Mouse (Mus musculus) liver, embryonic 14.5 days (tissue): ENCODE measurements around the gene Mepe. TPM values are rescaled to one million over a fixed set of nuclear protein-coding genes. Genes with fewer than 3 reads are reported as not detected.

Experiments
- ATAC-seq: fragments of 200-750 bp; cut with Nextera tagmentation; 2 replicates; pipeline ENCODE4 v1.8.0; 2017; ENCODE audit warnings: moderate number of reproducible peaks, mild to moderate bottlenecking, moderate library complexity; ENCODE audit not compliant: insufficient read depth
- DNase-seq, 3 experiments: peaks; one replicate each; pipeline ENCODE4 v3.0.0-alpha.2; 2012 to 2013; ENCODE audit warnings: low read depth in 3 of 3, low spot score in 3 of 3
- H3K27ac ChIP-seq: fragments of 300-500 bp; sonication (generic); 2 replicates; pipeline ENCODE4 v1.5.1; 2014; ENCODE audit warnings: moderate library complexity, mild to moderate bottlenecking, control low read depth, inconsistent platforms
- H3K27me3 ChIP-seq: fragments of 300-500 bp; sonication (generic); 2 replicates; pipeline ENCODE4 v1.6.1; 2014; ENCODE audit warnings: mild to moderate bottlenecking, low read length, moderate library complexity; ENCODE audit not compliant: control insufficient read depth, insufficient read depth
- H3K36me3 ChIP-seq: fragments of 300-500 bp; sonication (generic); replicated peaks from 2 replicates; pipeline ENCODE4 v1.6.1; 2014; ENCODE audit warnings: low read depth; ENCODE audit not compliant: control insufficient read depth, insufficient read depth
- H3K4me1 ChIP-seq, 2 experiments: fragments of 200-500 bp in 1 of 2; fragments of 300-500 bp in 1 of 2; sonication (generic) in 1 of 2; replicated peaks; 2 replicates each; pipeline ENCODE4 v1.6.1; 2012 to 2014; ENCODE audit warnings: antibody characterized with exemption in 1 of 2, inconsistent platforms in 1 of 2, low read length in 1 of 2; ENCODE audit not compliant: control insufficient read depth in 2 of 2, insufficient read depth in 2 of 2
- H3K4me2 ChIP-seq: fragments of 300-500 bp; sonication (generic); 2 replicates; pipeline ENCODE4 v1.6.1; 2014; ENCODE audit warnings: low read depth, mild to moderate bottlenecking, control low read depth, moderate library complexity
- H3K4me3 ChIP-seq, 2 experiments: fragments of 200-500 bp in 1 of 2; fragments of 300-500 bp in 1 of 2; sonication (generic) in 1 of 2; 2 replicates each; pipeline ENCODE4 v1.5.1; 2012 to 2014; ENCODE audit warnings: low read depth in 2 of 2, low read length in 2 of 2, mild to moderate bottlenecking in 2 of 2, control low read depth in 1 of 2, inconsistent platforms in 1 of 2, moderate library complexity in 1 of 2; ENCODE audit not compliant: insufficient read depth in 1 of 2
- H3K9ac ChIP-seq: fragments of 300-500 bp; sonication (generic); replicated peaks from 2 replicates; pipeline ENCODE4 v1.6.1; 2014; ENCODE audit warnings: mild to moderate bottlenecking, control low read depth, moderate library complexity
- H3K9me3 ChIP-seq: fragments of 300-500 bp; sonication (generic); 2 replicates; pipeline ENCODE4 v1.6.1; 2016; ENCODE audit warnings: low read length, mixed read lengths; ENCODE audit not compliant: control insufficient read depth
- CTCF ChIP-seq: IDR thresholded peaks from 2 replicates; pipeline ENCODE4 v1.5.1; 2016; ENCODE audit warnings: antibody characterized with exemption, low read depth, control low read depth
- EP300 ChIP-seq: IDR thresholded peaks from 2 replicates; pipeline ENCODE4 v1.6.1; 2016; ENCODE audit warnings: antibody characterized with exemption, low read depth
- WGBS: fragments of 180-500 bp; shearing (Covaris S2); extraction: QIAGEN DNeasy Blood & Tissue Kit; methylation state at CpG from one replicate; pipeline ENCODE4 v1.1.7; 2014; ENCODE audit not compliant: insufficient replicate concordance; 5-methylcytosine and 5-hydroxymethylcytosine counted together
- polyA plus RNA-seq, 2 experiments: library from polyadenylated mRNA; depleted of rRNA in 1 of 2; stranded (reverse) in 1 of 2; unstranded in 1 of 2; fragments of >200 nt; fragmentation: Nextera tagmentation in 1 of 2; extraction: Ambion mirVana in 1 of 2; gene quantifications; 2 replicates each; pipeline versions ENCODE4 v1.2.1 to v1.2.3; 2012 to 2014

The Mepe gene
- polyA plus RNA-seq, 2 experiments: not detected

DNA sequence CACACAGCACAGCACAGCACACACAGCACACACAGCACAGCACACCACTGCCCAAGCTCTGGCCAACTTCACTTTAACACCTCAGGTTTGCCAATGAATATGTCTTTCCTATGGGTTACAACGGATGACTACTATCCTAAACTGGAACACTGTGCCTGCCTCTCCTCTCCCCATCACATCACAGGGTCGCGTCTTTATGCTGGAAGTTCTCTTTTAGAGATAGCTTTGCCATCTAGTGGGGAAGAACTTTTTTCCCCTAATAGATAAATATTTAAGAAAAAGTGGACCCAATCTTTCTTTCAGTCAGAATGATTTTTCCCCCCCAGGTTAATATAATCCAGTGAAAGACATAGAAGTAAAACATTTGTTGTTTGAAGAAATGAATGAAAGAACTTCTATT, 7.2 kb downstream of the Mepe start:
- no peaks in the 10 kb centered on the region for H3K9me3 ChIP-seq
- WGBS: 48% methylated on average over 3 of the region's 3 CpGs
- ATAC-seq (no peak), DNase-seq (no peak)
- H3K27me3 ChIP-seq: no peaks in the 10 kb centered on the region
- H3K4me3 ChIP-seq: no peak overlapping the region
- H3K9ac ChIP-seq: no peak overlapping the region
- H3K4me2 ChIP-seq: no peak overlapping the region
- H3K27ac ChIP-seq: no peak overlapping the region
- no peak for TF ChIP-seq CTCF
- TF ChIP-seq EP300: no peak
- H3K36me3 ChIP-seq: no peaks in the 10 kb centered on the region
- no peaks in the 10 kb centered on the region for H3K4me1 ChIP-seq

DNA sequence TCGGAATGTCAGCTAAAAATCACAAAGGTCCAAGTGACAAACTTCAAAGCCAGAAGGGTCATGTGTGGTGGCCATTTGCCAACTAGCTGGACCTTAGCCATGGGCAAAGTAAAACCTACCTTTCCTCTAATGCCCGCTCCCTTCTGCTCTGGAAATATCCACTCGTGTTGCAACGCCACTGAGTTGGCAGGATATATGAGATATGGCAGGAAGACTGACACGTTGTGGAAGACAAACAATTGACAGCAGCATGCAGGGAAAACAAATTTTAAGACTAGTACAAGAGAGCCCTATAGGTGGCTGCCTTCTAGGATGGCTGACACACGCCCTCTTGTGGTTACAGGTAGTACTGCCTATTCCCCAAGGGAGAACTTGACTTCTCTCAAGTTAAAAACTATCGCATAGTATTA, 8.1 kb downstream of the Mepe start:
- H3K9ac ChIP-seq: no peak overlapping the region
- H3K27ac ChIP-seq: no peak overlapping the region
- ATAC-seq (no peak), DNase-seq (peak in 2 of 3 experiments; percentile 10 to 14)
- H3K36me3 ChIP-seq: no peaks in the 10 kb centered on the region
- no peak overlapping the region for H3K4me2 ChIP-seq
- 30% methylated on average over 7 of the region's 7 CpGs for WGBS
- no peaks in the 10 kb centered on the region for H3K4me1 ChIP-seq
- H3K27me3 ChIP-seq: no peaks in the 10 kb centered on the region
- no peaks in the 10 kb centered on the region for H3K9me3 ChIP-seq
- TF ChIP-seq CTCF (peak; percentile 68), EP300 (no peak)
- H3K4me3 ChIP-seq: no peak overlapping the region

DNA sequence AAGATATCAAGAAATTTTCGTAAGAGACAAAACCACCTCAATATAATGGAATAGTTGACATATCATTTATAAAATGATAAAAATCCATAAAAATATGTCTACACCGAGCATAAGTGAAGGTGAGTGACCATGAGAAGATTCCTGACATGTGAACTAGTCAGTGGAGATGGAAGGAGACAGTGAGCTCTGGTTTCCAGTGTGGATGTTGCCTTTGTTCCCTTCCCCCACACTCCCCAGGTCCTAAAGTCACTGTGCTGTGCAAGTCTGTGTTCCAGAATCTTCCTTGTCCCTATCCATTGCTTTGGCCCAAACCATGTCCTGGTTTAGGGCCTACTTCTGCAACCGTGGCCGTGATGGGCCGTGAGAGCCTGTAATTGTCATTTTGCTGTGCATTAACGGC, 8.5 kb downstream of the Mepe start:
- DNase-seq: no peak
- Histone ChIP-seq H3K9ac (no peak overlapping the region), H3K27ac (no peak overlapping the region), H3K9me3 (no peaks in the 10 kb centered on the region), H3K36me3 (no peaks in the 10 kb centered on the region), H3K27me3 (no peaks in the 10 kb centered on the region), H3K4me1 (no peaks in the 10 kb centered on the region), H3K4me2 (no peak overlapping the region), H3K4me3 (no peak overlapping the region)
- ATAC-seq: no peak
- no peak for TF ChIP-seq CTCF
- no peak for TF ChIP-seq EP300
- WGBS: 54% methylated on average over 6 of the region's 6 CpGs

DNA sequence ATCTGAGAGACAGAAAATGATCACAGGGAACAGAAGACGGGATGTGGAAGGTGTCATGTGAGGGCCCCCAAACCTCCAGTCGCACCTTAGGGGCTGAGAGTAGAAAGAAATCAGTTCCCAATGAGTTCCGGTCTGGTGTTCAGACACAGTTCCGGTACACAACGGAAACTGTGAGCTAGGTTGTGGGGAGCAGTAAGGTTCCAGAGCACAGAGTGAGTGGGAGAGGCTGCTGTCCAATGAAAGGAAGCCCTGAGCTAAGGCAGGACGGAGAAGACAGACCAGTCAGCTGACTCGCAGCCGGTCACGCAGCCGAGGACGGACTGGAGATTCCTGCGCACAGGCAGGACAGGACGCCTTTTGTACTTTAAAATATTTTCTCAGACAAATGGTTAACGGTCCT, 9.4 kb downstream of the Mepe start:
- no peak overlapping the region for H3K9ac ChIP-seq
- no peak for DNase-seq
- no peak for ATAC-seq
- WGBS: 78% methylated on average over 14 of the region's 14 CpGs
- H3K4me1 ChIP-seq: no peaks in the 10 kb centered on the region
- H3K27ac ChIP-seq: no peak overlapping the region
- H3K9me3 ChIP-seq: no peaks in the 10 kb centered on the region
- no peaks in the 10 kb centered on the region for H3K27me3 ChIP-seq
- no peaks in the 10 kb centered on the region for H3K36me3 ChIP-seq
- no peak overlapping the region for H3K4me3 ChIP-seq
- TF ChIP-seq EP300: no peak
- no peak for TF ChIP-seq CTCF
- no peak overlapping the region for H3K4me2 ChIP-seq

DNA sequence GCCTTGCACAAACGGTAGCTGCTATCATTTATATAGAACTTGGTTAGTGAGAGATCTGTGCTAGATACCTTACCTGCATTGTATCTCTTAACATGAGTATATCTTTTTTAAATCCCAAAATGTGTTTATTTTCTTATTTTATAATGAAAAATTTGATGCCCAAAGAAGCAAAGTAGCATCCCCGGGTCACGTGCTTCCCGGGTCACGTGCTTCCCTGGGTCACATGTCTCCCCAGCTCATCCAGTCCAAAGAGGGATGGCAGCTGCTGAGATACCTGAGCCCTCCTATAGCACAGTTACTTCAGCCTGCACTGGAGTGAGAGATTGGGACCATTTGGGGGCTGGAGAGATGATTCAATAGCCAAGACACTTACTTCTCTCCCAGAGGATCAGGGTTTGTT, 10.8 kb downstream of the Mepe start:
- ATAC-seq (no peak), DNase-seq (no peak)
- no peak overlapping the region for H3K27ac ChIP-seq
- H3K27me3 ChIP-seq: no peaks in the 10 kb centered on the region
- H3K4me2 ChIP-seq: no peak overlapping the region
- H3K9ac ChIP-seq: no peak overlapping the region
- 68% methylated on average over 5 of the region's 5 CpGs for WGBS
- H3K9me3 ChIP-seq: no peaks in the 10 kb centered on the region
- no peak overlapping the region for H3K4me3 ChIP-seq
- no peaks in the 10 kb centered on the region for H3K36me3 ChIP-seq
- TF ChIP-seq EP300 (no peak), CTCF (no peak)
- no peaks in the 10 kb centered on the region for H3K4me1 ChIP-seq
